Mouse (Mus musculus): ENCODE results near the gene Gm10273. TPM values are rescaled to one million over a fixed set of nuclear protein-coding genes. Genes with fewer than 3 reads are reported as not detected.

Gene Gm10273
- total RNA-seq, 1 experiment from 2014 or later = 50.5 TPM

Other genes with a start within 250 kb of the Gm10273 start
- 47.4 and 67.0 TPM in 2 replicates for gene Sept10, start 173.8 kb upstream of the Gm10273 start, total RNA-seq (2021)
- gene Sowahc, start 173.7 kb upstream of the Gm10273 start, total RNA-seq (2021) = 29.0 and 29.1 TPM in 2 replicates
- 30.3 and 53.3 TPM in 2 replicates for gene P4ha1, start 72.3 kb upstream of the Gm10273 start, total RNA-seq (2021)
- 1.4 TPM in 1 of 2 replicates, not detected in the other for gene Pla2g12b, start 8.0 kb downstream of the Gm10273 start, total RNA-seq (2021)
- gene Oit3, start 46.1 kb downstream of the Gm10273 start, total RNA-seq (2021) = 4.8 and 6.2 TPM in 2 replicates
- not detected in 2 replicates for gene Gm10322, start 220.4 kb downstream of the Gm10273 start, total RNA-seq (2021)
- 47.2 and 52.3 TPM in 2 replicates for gene Mcu, start 221.1 kb downstream of the Gm10273 start, total RNA-seq (2021)

Data from adrenal gland, postnatal 25 days (tissue).